Mouse (Mus musculus): ENCODE measurements around the gene Mapkap1. TPM values are rescaled to one million over a fixed set of nuclear protein-coding genes. Genes with fewer than 3 reads are reported as not detected.
A peak's percentile ranks its signal among the peaks of the same experiment; 100 is the strongest.

Mapkap1 gene
- total and polyA plus RNA-seq, 3 experiments: 39.4 to 45.8 (median 40.7) TPM

GRCm38 (mm10) chr2:34620778-34621415 is 214.3 kb downstream of the Mapkap1 start:
- dilution Hi-C loops (cut with MboI; ENCODE audit: extremely low pct_ligation_motif_present, extremely low pct_unique_long_range_greater_than_20kb, low sequenced_read_pairs): no loop called here
- H3K9ac ChIP-seq (ENCODE audit: insufficient read depth, low read depth): no peak overlapping the region
- DNase-seq (ENCODE audit: extremely low read depth): peak; percentile 48
- no peak overlapping the region for H3K4me2 ChIP-seq (ENCODE audit: insufficient read depth, low read depth, poor library complexity, severe bottlenecking)
- 0 out of 2 replicates have a peak overlapping the region, but pooled peaks have one; percentile 17 for H3K27ac ChIP-seq (ENCODE audit: insufficient read depth, low read depth)
- H3K27me3 ChIP-seq (replicated peaks): no peaks in the 10 kb centered on the region
- in situ Hi-C loops (cut with MboI; ENCODE audit: low pct_ligation_motif_present, low pct_unique_long_range_greater_than_20kb, low sequenced_read_pairs): no loop called here
- no peaks in the 10 kb centered on the region for H3K79me2 ChIP-seq (replicated peaks; ENCODE audit: control insufficient read depth, extremely low read depth, insufficient read depth, poor library complexity, severe bottlenecking)
- peaks cover 26 to 49% of the 10 kb centered on the region in 2 experiments for H3K4me1 ChIP-seq (ENCODE audit: control insufficient read depth in 1 of 2, insufficient read depth in 2 of 2)
- H3K9me3 ChIP-seq (replicated peaks; ENCODE audit: low read length): no peaks in the 10 kb centered on the region
- H3K4me3 ChIP-seq (replicated peaks in 1 of 3; ENCODE audit: low read depth in 2 of 3, low read length in 2 of 3, poor library complexity in 1 of 3): no peak overlapping the region
- TF ChIP-seq BHLHE40 (IDR thresholded peaks at IDR 0.05; ENCODE audit: low read depth, low read length): peak; percentile 68; the same call in 1 of the 2 replicates
- no peak for TF ChIP-seq PAX5 (IDR thresholded peaks at IDR 0.05; ENCODE audit: low read length)
- TF ChIP-seq TCF12 (IDR thresholded peaks at IDR 0.05; ENCODE audit: low read depth, low read length): no peak
- TF ChIP-seq CTCF (conservative IDR thresholded peaks at IDR 0.05 in 1 of 2, IDR thresholded peaks at IDR 0.05 in 1 of 2; ENCODE audit: low read depth in 2 of 2, low read length in 2 of 2): no peak
- peak; percentile 48 for TF ChIP-seq EP300 (IDR thresholded peaks at IDR 0.05; ENCODE audit: low read length)
- TF ChIP-seq USF2 (conservative IDR thresholded peaks at IDR 0.05; ENCODE audit: low read depth, low read length): no peak
- no peak for TF ChIP-seq NELFE (IDR thresholded peaks at IDR 0.05; ENCODE audit: low read depth, low read length)
- peak; percentile 21; the same call in 1 of the 2 replicates for TF ChIP-seq ETS1 (conservative IDR thresholded peaks at IDR 0.05; ENCODE audit: low read depth, low read length)
- peaks cover 12 to 51% of the 10 kb centered on the region in 2 experiments for H3K36me3 ChIP-seq (replicated peaks in 1 of 2; ENCODE audit: control insufficient read depth in 1 of 2, insufficient read depth in 1 of 2, low read length in 1 of 2)

GRCm38 (mm10) chr2:34621485-34621884 is 214.9 kb downstream of the Mapkap1 start:
- no peak overlapping the region for H3K9ac ChIP-seq (ENCODE audit: insufficient read depth, low read depth)
- no peak overlapping the region for H3K27ac ChIP-seq (ENCODE audit: insufficient read depth, low read depth)
- dilution Hi-C loops (cut with MboI; ENCODE audit: extremely low pct_ligation_motif_present, extremely low pct_unique_long_range_greater_than_20kb, low sequenced_read_pairs) (no loop called here), in situ Hi-C loops (cut with MboI; ENCODE audit: low pct_ligation_motif_present, low pct_unique_long_range_greater_than_20kb, low sequenced_read_pairs) (no loop called here)
- peaks cover 12 to 52% of the 10 kb centered on the region in 2 experiments for H3K36me3 ChIP-seq (replicated peaks in 1 of 2; ENCODE audit: control insufficient read depth in 1 of 2, insufficient read depth in 1 of 2, low read length in 1 of 2)
- H3K27me3 ChIP-seq (replicated peaks): no peaks in the 10 kb centered on the region
- H3K9me3 ChIP-seq (replicated peaks; ENCODE audit: low read length): no peaks in the 10 kb centered on the region
- H3K4me2 ChIP-seq (ENCODE audit: insufficient read depth, low read depth, poor library complexity, severe bottlenecking): no peak overlapping the region
- peaks cover 26 to 49% of the 10 kb centered on the region in 2 experiments for H3K4me1 ChIP-seq (ENCODE audit: control insufficient read depth in 1 of 2, insufficient read depth in 2 of 2)
- H3K4me3 ChIP-seq (replicated peaks in 1 of 3; ENCODE audit: low read depth in 2 of 3, low read length in 2 of 3, poor library complexity in 1 of 3): no peak overlapping the region
- H3K79me2 ChIP-seq (replicated peaks; ENCODE audit: control insufficient read depth, extremely low read depth, insufficient read depth, poor library complexity, severe bottlenecking): no peaks in the 10 kb centered on the region
- TF ChIP-seq TCF12 (IDR thresholded peaks at IDR 0.05; ENCODE audit: low read depth, low read length) (no peak), PAX5 (IDR thresholded peaks at IDR 0.05; ENCODE audit: low read length) (no peak), NRF1 (IDR thresholded peaks at IDR 0.05; ENCODE audit: low read depth, low read length) (no peak), USF1 (IDR thresholded peaks at IDR 0.05; ENCODE audit: low read depth, low read length) (no peak)
- no peak for DNase-seq (ENCODE audit: extremely low read depth)

GRCm38 (mm10) chr2:34622518-34622917 is 215.9 kb downstream of the Mapkap1 start:
- in situ Hi-C loops (cut with MboI; ENCODE audit: low pct_ligation_motif_present, low pct_unique_long_range_greater_than_20kb, low sequenced_read_pairs) (no loop called here), dilution Hi-C loops (cut with MboI; ENCODE audit: extremely low pct_ligation_motif_present, extremely low pct_unique_long_range_greater_than_20kb, low sequenced_read_pairs) (no loop called here)
- Histone ChIP-seq H3K9me3 (replicated peaks; ENCODE audit: low read length) (no peaks in the 10 kb centered on the region), H3K27ac (ENCODE audit: insufficient read depth, low read depth) (no peak overlapping the region), H3K27me3 (replicated peaks) (no peaks in the 10 kb centered on the region), H3K9ac (ENCODE audit: insufficient read depth, low read depth) (no peak overlapping the region), H3K36me3 (replicated peaks in 1 of 2; ENCODE audit: control insufficient read depth in 1 of 2, insufficient read depth in 1 of 2, low read length in 1 of 2) (peaks cover 12 to 48% of the 10 kb centered on the region in 2 experiments), H3K4me1 (ENCODE audit: control insufficient read depth in 1 of 2, insufficient read depth in 2 of 2) (peaks cover 26 to 48% of the 10 kb centered on the region in 2 experiments), H3K4me2 (ENCODE audit: insufficient read depth, low read depth, poor library complexity, severe bottlenecking) (no peak overlapping the region), H3K4me3 (replicated peaks in 1 of 3; ENCODE audit: low read depth in 2 of 3, low read length in 2 of 3, poor library complexity in 1 of 3) (no peak overlapping the region), H3K79me2 (replicated peaks; ENCODE audit: control insufficient read depth, extremely low read depth, insufficient read depth, poor library complexity, severe bottlenecking) (no peaks in the 10 kb centered on the region)
- no peak for TF ChIP-seq MAFK (IDR thresholded peaks at IDR 0.05; ENCODE audit: insufficient replicate concordance, low read length)
- TF ChIP-seq GABPA (IDR thresholded peaks at IDR 0.05; ENCODE audit: insufficient replicate concordance, low read depth, low read length): no peak
- no peak for TF ChIP-seq ELF1 (IDR thresholded peaks at IDR 0.05; ENCODE audit: low read depth, low read length)
- TF ChIP-seq USF2 (conservative IDR thresholded peaks at IDR 0.05; ENCODE audit: low read depth, low read length): no peak
- TF ChIP-seq MXI1 (IDR thresholded peaks at IDR 0.05; ENCODE audit: low read depth, low read length): no peak
- no peak for TF ChIP-seq ZKSCAN1 (IDR thresholded peaks at IDR 0.05; ENCODE audit: borderline replicate concordance, low read depth, low read length)
- TF ChIP-seq MAZ (IDR thresholded peaks at IDR 0.05; ENCODE audit: low read depth, low read length): no peak
- TF ChIP-seq POLR2A (IDR thresholded peaks at IDR 0.05; ENCODE audit: low read depth, low read length): no peak
- DNase-seq (ENCODE audit: extremely low read depth): no peak

Measured in CH12.LX (cell line).